Mouse (Mus musculus) kidney, postnatal 14 days (tissue): ENCODE data around the gene Entpd8.

Experiments used
- DNase-seq: peaks from one replicate; pipeline ENCODE4 v3.0.0; 2022; ENCODE audit warnings: mixed read lengths

Entpd8 gene

DNA sequence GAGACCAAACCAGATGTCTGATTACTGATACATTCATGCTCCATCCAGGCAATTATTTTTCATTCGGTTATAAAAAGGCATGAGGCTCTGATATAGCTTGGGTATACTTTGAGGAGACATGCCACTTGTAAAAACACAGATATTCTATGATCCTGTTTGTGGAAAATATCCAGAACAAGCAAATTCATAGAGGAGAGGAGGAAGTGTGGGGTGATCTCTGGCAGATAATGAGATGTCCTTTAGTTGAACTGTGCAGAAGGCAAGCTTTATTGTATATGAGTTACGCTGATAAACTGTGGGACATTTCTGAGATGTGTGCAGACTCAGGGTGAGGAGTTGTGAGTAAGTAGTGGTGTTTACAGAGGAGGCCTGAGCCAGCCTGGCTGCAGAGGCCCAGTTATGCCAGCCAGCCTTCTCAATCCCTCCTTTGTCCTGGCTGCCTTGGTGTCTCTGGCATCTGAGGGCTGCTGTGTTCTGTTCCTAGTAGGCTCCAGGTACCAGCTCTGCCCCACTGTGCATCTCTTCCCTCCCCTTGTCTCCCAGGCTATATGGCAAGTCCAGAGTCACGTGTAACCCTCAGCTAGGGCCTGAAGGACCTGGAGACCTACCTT is 18.0 kb downstream of the Entpd8 start:
- no peak for DNase-seq

DNA sequence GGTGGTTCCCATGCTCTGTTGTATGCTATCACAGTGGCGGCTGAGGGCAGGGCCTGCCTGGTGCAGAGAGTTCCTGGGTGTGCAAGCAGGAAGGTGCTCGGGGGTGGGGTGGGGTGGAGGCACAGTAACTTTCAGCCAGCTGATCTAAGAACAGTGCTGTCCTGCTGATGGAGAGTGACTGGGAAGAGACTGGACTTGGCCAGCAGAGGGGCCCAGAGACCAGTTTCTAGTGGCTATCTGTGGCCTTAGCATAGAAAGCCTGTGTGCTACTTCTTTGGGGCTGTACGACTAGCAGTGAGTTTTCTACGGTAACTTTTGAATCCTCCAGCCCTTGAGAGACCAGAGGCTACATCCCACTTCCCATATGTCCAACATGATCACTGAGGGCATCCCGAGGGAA is 18.9 kb downstream of the Entpd8 start:
- DNase-seq = peak; percentile 45

DNA sequence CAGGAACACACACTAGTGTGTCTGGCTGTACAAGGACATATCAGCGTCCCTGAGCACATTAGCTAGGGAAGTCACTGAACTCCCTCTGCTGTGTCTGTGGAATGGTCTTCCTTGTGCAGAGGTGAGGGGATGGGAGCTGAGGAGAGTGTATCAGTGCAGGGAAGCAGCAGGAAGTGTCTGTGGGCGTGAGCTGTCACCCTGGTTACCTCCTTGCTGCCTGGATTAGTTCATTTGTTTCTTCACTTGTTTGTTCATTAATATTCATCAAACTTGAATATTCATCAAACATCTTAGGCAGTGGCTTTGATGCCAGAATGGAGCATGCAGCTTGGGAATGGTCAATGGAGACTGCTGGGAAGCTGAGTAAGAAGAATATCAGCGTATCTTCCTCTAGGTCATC is 19.6 kb downstream of the Entpd8 start:
- no peak for DNase-seq

DNA sequence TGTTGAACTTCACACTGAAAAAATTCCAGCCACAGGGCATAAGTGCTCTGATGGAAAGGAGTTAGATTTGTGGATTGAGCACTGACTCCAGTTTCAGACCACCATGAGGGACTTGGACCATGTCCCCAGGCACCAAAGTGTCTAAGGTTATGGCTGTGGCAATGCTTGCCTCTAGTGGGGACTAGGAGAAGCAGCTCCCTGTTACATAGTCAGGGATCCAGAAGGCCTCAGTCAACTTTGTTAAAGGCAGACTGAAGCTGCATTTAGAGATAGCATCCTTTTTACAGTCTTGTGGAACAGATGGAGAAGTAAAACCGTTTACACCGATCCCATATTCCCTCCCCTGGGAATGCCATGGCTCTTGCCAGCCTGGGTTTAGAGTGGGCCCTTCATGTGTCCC is 24.0 kb downstream of the Entpd8 start:
- DNase-seq = no peak

DNA sequence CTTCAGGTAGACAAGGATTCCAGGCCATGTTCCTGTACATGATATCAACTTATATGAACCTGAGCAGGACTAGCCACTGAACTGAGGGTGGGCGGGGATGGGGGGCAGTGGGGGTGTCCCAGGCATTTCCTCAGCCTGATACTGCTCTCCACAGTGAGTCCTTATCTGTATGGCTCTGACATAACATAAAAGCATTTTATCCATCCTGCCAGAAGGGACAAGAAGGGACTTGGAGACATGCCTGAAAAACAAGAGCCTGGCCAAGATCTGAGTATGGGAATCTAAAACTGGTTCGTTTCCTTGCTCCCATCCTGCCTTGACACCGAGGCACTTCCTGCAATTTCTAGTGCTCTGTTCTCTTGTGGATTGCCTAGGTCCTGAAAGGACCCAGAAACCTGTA is 25.9 kb downstream of the Entpd8 start:
- DNase-seq = no peak

DNA sequence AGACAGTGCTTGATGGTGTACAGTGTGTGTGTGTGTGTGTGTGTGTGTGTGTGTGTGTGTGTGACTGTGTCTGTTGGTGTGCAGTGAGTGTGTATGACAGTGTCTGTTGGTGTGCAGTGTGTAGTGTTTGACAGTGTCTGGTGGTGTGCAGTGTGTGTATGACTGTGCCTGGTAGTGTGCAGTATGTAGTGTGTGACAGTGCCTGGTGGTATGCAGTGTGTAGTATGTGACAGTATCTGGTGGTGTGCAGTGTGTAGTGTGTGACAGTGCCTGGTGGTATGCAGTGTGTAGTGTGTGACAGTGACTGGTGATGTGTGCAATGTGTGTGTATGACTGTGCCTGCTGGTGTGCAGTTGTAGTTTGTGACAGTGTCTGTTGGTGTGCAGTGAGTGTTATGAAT is 29.4 kb downstream of the Entpd8 start:
- no peak for DNase-seq

DNA sequence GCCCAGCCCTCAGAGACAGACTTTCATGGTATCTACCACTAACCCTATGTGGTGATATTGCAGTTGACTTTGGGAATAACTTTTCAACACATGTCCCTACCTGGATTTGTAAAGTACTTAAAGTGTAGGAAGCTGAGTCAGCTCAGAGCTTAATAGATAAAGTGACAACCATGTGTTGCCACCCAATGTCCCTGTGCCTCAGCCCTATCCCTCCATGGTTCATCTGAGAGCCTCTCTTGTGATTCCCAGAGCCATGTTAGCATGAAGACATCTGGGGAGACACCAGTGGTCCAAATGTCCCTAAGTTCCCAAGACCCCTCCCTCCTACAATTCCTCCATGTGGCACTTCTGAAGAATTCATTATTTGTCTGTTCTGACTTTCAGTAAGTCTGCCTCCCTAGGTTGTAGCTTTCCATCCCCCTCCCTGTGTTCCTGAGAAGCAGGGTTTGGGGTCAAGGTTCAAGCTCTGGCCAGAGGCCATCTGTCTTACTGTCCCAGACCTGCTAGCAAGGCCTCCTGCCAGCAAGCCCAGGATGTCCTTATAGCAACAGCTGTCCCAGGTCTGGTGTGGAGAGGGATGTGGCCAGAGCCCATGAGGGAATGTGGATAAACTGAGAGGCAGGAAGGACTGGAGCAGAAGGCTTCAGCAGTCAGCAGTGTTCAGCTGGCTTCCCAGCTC is 30.5 kb downstream of the Entpd8 start:
- peak; percentile 79 for DNase-seq

DNA sequence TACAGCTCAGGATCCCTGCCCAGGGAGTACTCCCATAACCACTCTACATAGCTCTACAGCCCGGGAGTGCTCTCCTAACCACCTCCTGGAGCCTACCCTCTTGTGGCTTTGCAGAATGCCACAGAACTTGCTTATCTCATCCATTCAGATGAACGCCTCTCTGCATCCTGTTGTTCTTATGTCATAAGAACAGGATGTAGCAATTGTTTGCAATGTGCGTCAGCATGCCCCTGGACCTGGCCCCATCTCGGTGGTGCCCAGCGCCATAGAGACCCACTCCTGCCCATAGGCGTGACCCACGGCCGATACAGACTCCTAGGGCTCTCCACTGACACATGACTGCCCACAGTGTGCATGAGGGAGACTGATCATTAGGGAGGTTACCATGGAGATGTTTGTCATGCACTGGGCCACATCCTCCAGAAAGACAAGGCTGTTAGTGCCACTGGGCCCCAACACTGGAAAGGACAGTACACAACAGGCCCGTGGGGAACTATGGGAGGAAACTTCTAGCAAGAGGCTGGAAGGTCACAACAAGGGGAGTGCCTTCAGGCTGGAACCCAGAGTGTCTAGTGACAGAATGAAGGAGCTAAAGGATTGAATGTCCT is 31.2 kb downstream of the Entpd8 start:
- DNase-seq = peak; percentile 46

DNA sequence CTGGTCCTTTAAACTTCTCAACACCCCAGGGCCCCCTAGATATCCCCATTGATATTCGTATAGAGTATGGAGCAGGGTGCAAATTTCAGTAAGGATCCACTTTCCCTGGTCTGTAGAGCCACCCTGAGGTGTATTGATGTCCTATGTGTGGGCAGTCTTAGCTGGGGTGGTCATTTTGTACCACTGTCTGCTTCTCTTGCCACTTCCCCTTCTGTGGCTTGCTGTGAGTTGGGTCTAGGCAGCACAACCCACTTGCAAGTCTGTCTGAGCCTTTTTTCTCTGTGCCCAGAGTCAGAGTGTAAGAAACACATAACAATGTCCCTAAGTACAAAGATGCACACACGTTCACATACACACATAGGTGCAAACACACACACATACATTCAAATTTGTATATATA is 34.2 kb downstream of the Entpd8 start:
- no peak for DNase-seq

DNA sequence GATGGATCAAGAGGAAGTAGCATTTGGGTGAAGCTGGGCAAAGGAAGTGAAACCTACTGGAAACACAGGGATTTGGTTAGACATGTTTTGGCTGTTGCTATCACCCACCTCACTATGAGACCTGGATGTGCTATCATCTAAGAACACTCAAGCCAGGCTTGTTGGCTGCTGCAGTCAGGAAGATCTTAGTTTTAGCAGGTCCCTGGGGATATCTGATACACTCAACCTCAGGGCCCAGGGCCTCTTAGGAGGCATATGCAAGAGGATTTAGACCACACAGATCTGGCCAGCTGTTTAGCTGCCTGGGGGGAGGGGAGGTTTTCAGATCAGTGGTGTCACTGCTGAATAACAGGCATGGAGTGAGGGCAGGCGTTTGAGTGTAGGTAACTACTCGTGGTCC is 35.3 kb downstream of the Entpd8 start:
- DNase-seq = no peak

DNA sequence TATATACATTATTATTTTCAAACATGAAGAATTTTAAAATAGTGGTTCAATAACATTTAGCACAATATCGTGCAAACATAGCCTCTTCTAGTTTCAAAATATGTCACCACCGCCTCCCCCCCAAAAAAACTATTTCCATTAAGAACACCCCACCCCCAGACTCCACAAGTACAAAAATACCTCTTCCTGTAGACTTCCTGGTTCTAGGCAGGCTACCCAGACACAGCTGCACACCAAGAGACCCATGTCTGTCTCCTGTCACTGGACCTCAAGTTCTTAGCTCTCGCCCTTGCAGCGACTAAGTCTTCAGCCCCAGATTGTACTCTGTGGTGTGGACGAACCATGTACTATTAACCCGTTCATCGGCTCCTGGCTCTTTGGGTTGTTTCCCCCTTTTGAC is 40.9 kb downstream of the Entpd8 start:
- DNase-seq = no peak

DNA sequence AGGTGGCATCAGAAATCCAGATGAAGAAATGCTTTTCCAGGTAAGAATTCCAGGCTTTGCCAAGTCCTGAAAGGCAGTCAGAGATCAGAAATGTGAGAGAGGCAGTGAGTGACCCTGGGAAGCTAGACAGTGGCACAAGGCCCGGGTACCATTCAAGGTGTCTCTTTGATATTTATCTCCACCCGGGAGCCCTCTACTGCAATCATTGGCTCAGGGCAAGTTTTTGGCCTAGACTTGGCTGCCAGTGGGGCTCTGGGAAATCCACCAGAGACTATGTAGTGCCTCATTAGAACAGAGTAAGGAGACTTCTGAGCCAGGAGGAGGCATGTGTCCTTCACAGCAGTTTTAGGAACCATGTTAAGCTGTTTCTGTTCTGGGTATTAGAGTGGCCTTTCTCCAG is 42.6 kb downstream of the Entpd8 start:
- DNase-seq = no peak

DNA sequence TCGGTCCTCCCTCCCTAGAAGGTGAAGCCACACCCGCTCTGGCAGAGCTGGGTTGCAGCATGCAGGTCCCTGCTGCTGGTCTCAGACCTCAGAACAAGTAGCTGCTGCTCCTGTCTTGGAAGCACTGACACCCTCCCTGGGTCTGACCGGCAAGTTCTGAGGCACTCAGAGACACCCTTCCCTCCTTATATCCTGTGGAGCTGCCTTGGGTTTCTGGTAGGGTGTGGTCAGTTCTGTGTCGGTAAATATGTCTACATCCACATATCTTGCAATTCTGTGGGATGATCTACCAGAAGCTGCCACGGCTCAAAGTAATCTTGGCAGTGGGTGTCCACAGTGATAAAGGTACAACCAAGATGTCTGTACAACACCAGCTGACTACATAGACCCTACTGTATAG is 43.4 kb downstream of the Entpd8 start:
- no peak for DNase-seq

DNA sequence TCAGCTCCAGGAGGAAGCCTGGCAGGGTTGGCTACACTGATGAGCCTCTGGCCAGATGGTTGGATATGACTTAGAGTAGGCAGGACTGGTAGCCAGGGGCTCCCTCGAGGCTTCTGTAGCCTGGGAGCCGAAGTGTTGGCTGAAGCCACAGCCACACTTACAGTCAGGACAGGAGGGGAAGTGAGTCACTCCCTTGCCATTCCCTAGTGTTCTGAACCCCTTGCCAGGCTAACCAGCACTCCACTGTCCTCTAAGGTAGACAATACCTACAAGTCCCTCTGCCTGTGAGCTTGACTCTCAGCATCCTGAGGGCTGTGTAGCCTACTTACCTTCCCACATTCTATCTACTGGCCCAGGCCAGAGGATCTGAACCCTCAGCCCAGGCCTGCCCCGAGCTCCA is 44.3 kb downstream of the Entpd8 start:
- DNase-seq = no peak

DNA sequence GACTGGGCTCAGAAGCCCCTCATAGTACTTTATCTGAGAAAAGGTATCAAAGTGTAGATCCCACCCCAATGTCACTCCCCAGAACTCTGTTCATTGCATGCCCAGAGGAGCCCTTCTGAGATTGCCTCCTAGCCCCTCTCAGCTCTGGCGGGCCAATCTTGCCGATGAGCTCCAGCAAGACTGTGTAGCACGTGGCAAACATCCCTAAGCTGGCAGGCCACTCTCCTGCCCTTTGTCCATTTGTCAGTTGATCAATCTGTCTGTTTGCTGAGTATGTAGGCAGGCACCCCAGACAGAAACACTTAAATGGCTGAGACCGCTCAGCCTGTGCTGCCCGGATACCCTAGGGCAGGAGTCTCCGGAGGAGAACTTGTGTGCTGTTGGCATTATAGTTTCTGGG is 45.0 kb downstream of the Entpd8 start:
- DNase-seq = no peak

DNA sequence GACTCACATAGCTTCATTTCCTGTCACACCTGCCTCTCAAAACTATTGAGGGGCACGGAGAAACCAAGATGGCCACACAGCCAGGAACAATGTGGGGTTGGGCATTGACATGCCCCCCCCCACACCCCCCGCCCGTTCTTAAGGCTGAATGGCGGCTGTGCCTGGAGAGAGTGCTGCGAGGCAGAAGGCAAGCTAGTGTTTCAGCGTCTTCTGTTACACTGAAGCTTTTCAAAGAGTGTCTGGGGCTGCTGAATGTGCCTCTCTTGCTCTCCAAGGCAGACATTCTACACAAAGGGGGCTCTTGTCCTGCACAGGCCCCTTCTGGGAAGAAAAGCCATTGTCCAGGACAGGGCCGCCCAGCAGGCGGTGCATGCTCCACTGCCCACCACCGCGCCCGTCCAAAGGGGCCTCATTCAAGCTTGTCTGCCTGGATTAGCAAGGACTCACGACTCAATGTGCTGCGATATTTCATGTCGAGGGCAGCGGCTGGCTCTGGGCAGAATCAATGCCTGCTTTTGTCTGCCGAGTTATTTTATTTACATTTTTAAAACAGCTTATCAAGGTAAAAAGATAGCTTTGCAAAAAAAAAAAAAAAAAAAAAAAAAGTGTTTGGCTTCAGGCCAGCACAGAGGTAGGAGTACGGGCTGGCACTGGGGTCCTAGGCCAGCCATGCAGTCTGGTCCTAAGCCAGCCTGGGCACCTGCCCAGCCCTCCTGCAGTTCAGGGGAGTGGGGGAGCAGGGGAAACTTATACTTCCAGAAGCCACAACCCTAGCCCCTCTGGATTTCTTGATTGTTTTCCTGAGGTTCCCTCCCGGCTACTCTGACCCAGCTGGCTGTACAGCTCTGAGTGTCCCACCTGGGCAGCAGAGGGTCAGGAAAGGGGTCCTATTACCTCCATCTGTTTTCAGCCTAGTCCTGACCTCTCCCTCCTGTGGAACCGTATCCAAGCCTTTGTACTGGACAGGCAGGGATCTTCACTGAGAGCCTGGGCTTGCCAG is 46.2 kb downstream of the Entpd8 start:
- DNase-seq = no peak

DNA sequence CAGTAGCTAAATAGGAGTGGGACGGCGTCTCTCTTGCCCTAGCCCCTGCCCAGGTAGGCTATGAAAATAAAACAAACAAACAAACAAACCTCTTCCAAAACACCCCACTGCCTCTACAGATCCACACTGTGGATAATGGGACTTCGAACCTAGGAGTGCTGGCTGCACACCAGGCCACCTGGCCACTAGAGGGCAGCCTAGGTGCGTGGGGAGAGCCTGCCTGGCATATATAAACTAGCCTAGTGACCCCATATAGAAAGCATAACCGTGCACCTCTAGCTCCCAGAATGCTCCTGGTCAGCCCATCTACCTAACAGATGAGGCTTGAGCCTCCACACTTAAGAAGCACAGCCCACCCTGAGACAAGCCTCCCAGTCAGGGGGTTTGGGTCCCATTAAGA is 47.1 kb downstream of the Entpd8 start:
- DNase-seq = peak; percentile 77

DNA sequence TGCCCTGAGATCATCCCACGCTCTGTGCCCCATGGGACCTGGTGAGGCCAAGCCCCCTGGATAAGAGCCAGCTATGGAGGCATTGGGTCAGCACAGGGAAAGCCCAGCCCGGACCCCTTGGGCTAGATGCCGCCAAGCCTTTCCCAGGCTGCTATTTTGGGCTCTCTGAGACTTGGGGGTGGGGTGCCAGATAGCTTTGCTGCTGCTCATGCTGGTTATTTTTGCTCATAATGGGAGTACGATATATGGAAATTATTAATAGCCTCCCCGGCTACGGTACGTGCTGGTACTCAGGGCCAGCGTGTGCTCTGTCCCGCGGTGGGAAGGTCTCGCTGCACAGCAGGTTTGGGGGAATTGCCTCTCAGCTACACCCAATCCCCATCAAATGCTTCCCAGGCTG is 48.0 kb downstream of the Entpd8 start:
- no peak for DNase-seq

DNA sequence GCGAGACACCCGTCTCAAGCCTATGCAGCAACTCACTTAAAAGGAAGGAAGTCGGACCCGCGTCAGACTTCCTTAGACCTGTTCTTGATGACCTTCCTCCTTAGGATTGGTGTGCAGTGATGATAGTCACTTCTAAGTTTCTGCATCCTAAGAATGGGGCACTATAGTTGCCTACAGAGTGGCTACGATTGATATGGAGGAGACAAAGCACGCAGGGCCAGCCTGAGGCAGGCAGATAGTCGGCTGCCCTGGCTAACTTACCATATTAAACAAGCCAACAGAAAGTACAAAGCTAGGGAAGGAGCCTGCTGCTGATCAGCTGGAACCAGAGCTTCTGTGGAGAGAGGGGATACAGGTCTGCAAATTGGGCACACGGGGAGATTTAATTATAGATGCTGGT is 51.5 kb downstream of the Entpd8 start:
- no peak for DNase-seq
